Mouse (Mus musculus) neural tube, embryonic 14.5 days (tissue): ENCODE measurements around the gene Gpat3. TPM values are rescaled to one million over a fixed set of nuclear protein-coding genes. Genes with fewer than 3 reads are reported as not detected.

Experiments used
- ATAC-seq: fragments of 200-750 bp; cut with Nextera tagmentation; 2 replicates; pipeline ENCODE4 v1.8.0; 2017; ENCODE audit warnings: low read depth, mild to moderate bottlenecking, moderate TSS enrichment, moderate library complexity
- H3K27ac ChIP-seq: fragments of 300-500 bp; sonication (generic); 2 replicates; pipeline ENCODE4 v1.5.1; 2014; ENCODE audit warnings: low read depth, mild to moderate bottlenecking, control low read depth, low read length, moderate library complexity, mixed read lengths
- H3K27me3 ChIP-seq: fragments of 300-500 bp; sonication (generic); 2 replicates; pipeline ENCODE4 v1.6.1; 2014; ENCODE audit warnings: low read length; ENCODE audit not compliant: control insufficient read depth, insufficient read depth
- H3K36me3 ChIP-seq: fragments of 300-500 bp; sonication (generic); 2 replicates; pipeline ENCODE4 v1.6.1; 2014; ENCODE audit warnings: low read length, mixed read lengths; ENCODE audit not compliant: control insufficient read depth, insufficient read depth
- H3K4me1 ChIP-seq: fragments of 300-500 bp; sonication (generic); 2 replicates; pipeline ENCODE4 v1.6.1; 2014; ENCODE audit warnings: low read length; ENCODE audit not compliant: control insufficient read depth, insufficient read depth
- H3K4me2 ChIP-seq: fragments of 300-500 bp; sonication (generic); 2 replicates; pipeline ENCODE4 v1.6.1; 2014; ENCODE audit warnings: mild to moderate bottlenecking, low read depth, low read length, control low read depth
- H3K4me3 ChIP-seq: fragments of 300-500 bp; sonication (generic); 2 replicates; pipeline ENCODE4 v1.5.1; 2014; ENCODE audit warnings: low read depth, low read length, control low read depth, mixed read lengths
- H3K9ac ChIP-seq: fragments of 300-500 bp; sonication (generic); replicated peaks from 2 replicates; pipeline ENCODE4 v1.6.1; 2014; ENCODE audit warnings: low read depth, mild to moderate bottlenecking, control low read depth, low read length, mixed read lengths
- H3K9me3 ChIP-seq: fragments of 300-500 bp; sonication (generic); 2 replicates; pipeline ENCODE4 v1.6.1; 2016; ENCODE audit warnings: low read length; ENCODE audit not compliant: control insufficient read depth
- WGBS: fragments of 180-500 bp; shearing (Covaris S2); extraction: QIAGEN DNeasy Blood & Tissue Kit; methylation state at CpG from one replicate; pipeline ENCODE4 v1.1.7; 2014; 5-methylcytosine and 5-hydroxymethylcytosine counted together
- polyA plus RNA-seq: library from polyadenylated mRNA; unstranded; fragments of >200 nt; fragmentation: Nextera tagmentation; extraction: Ambion mirVana; gene quantifications from 2 replicates; pipeline ENCODE4 v1.2.1, GENCODE M21; 2014

The Gpat3 gene
- polyA plus RNA-seq, 1 experiment from 2014 or later, result 1.9 TPM

- Histone ChIP-seq H3K9me3 (no peaks in the 10 kb centered on the region), H3K4me2 (no peak overlapping the region), H3K36me3 (no peaks in the 10 kb centered on the region), H3K27ac (no peak overlapping the region), H3K9ac (no peak overlapping the region), H3K27me3 (no peaks in the 10 kb centered on the region), H3K4me1 (no peaks in the 10 kb centered on the region), H3K4me3 (no peak overlapping the region)
- 86% methylated on average over 5 of the region's 5 CpGs for WGBS
- ATAC-seq, result no peak
Observed at GRCm38 (mm10) chr5:100901046-100901445, 55.5 kb downstream of the Gpat3 start.

- H3K27me3 ChIP-seq, result no peaks in the 10 kb centered on the region
- ATAC-seq, result no peak
- no peak overlapping the region for H3K4me3 ChIP-seq
- H3K9ac ChIP-seq, result no peak overlapping the region
- no peaks in the 10 kb centered on the region for H3K36me3 ChIP-seq
- H3K9me3 ChIP-seq, result no peaks in the 10 kb centered on the region
- no peaks in the 10 kb centered on the region for H3K4me1 ChIP-seq
- no peak overlapping the region for H3K4me2 ChIP-seq
- H3K27ac ChIP-seq, result no peak overlapping the region
- WGBS, result 94% methylated on average over 7 of the region's 7 CpGs
Observed at GRCm38 (mm10) chr5:100908478-100908877, 63.0 kb downstream of the Gpat3 start.

- Histone ChIP-seq H3K9ac (no peak overlapping the region), H3K4me3 (no peak overlapping the region), H3K27ac (no peak overlapping the region), H3K4me2 (no peak overlapping the region), H3K27me3 (no peaks in the 10 kb centered on the region), H3K36me3 (no peaks in the 10 kb centered on the region), H3K9me3 (no peaks in the 10 kb centered on the region), H3K4me1 (no peaks in the 10 kb centered on the region)
- WGBS, result 89% methylated on average over 10 of the region's 10 CpGs
- no peak for ATAC-seq
Observed at GRCm38 (mm10) chr5:100908901-100909300, 63.4 kb downstream of the Gpat3 start.

GRCm38 (mm10) chr5:100909691-100910090 is 64.2 kb downstream of the Gpat3 start:
- no peak overlapping the region for H3K4me2 ChIP-seq
- no peak for ATAC-seq
- WGBS, result 89% methylated on average over 11 of the region's 11 CpGs

GRCm38 (mm10) chr5:100911502-100912097 is 66.1 kb downstream of the Gpat3 start:
- Histone ChIP-seq H3K27ac (no peak overlapping the region), H3K27me3 (no peaks in the 10 kb centered on the region), H3K4me2 (no peak overlapping the region), H3K9me3 (no peaks in the 10 kb centered on the region), H3K4me1 (no peaks in the 10 kb centered on the region), H3K36me3 (no peaks in the 10 kb centered on the region), H3K4me3 (no peak overlapping the region), H3K9ac (no peak overlapping the region)
- no peak for ATAC-seq
- 74% methylated on average over 19 of the region's 19 CpGs for WGBS

More at GRCm38 (mm10) chr5:100909691-100910090, 64.2 kb downstream of the Gpat3 start:
- no peaks in the 10 kb centered on the region for H3K9me3 ChIP-seq
- H3K4me3 ChIP-seq, result no peak overlapping the region
- H3K36me3 ChIP-seq, result no peaks in the 10 kb centered on the region
- no peak overlapping the region for H3K9ac ChIP-seq
- H3K4me1 ChIP-seq, result no peaks in the 10 kb centered on the region
- no peaks in the 10 kb centered on the region for H3K27me3 ChIP-seq
- no peak overlapping the region for H3K27ac ChIP-seq

- H3K9ac ChIP-seq, result no peak overlapping the region
- no peak overlapping the region for H3K27ac ChIP-seq
- ATAC-seq, result no peak
- no peaks in the 10 kb centered on the region for H3K36me3 ChIP-seq
- H3K27me3 ChIP-seq, result no peaks in the 10 kb centered on the region
- 76% methylated on average over 7 of the region's 7 CpGs for WGBS
- no peaks in the 10 kb centered on the region for H3K4me1 ChIP-seq
- H3K4me3 ChIP-seq, result no peak overlapping the region
- no peaks in the 10 kb centered on the region for H3K9me3 ChIP-seq
- H3K4me2 ChIP-seq, result no peak overlapping the region
Observed at GRCm38 (mm10) chr5:100912366-100912765, 66.9 kb downstream of the Gpat3 start.

GRCm38 (mm10) chr5:100913274-100913673 is 67.8 kb downstream of the Gpat3 start:
- 75% methylated on average over 9 of the region's 9 CpGs for WGBS
- Histone ChIP-seq H3K9me3 (no peaks in the 10 kb centered on the region), H3K4me3 (no peak overlapping the region), H3K4me2 (no peak overlapping the region), H3K27ac (no peak overlapping the region), H3K27me3 (no peaks in the 10 kb centered on the region), H3K4me1 (no peaks in the 10 kb centered on the region), H3K36me3 (no peaks in the 10 kb centered on the region), H3K9ac (no peak overlapping the region)
- no peak for ATAC-seq

GRCm38 (mm10) chr5:100914989-100915388 is 69.5 kb downstream of the Gpat3 start:
- Histone ChIP-seq H3K36me3 (no peaks in the 10 kb centered on the region), H3K4me3 (no peak overlapping the region), H3K4me2 (no peak overlapping the region), H3K9ac (no peak overlapping the region), H3K4me1 (no peaks in the 10 kb centered on the region), H3K27ac (no peak overlapping the region), H3K9me3 (no peaks in the 10 kb centered on the region), H3K27me3 (no peaks in the 10 kb centered on the region)
- ATAC-seq, result no peak; the same call in 1 of the 2 replicates
- 20% methylated on average over 7 of the region's 7 CpGs for WGBS

GRCm38 (mm10) chr5:100915411-100915810 is 69.9 kb downstream of the Gpat3 start:
- ATAC-seq, result no peak
- WGBS, result 58% methylated on average over 5 of the region's 5 CpGs
- Histone ChIP-seq H3K27me3 (no peaks in the 10 kb centered on the region), H3K4me3 (no peak overlapping the region), H3K4me1 (no peaks in the 10 kb centered on the region), H3K27ac (no peak overlapping the region), H3K9ac (no peak overlapping the region), H3K9me3 (no peaks in the 10 kb centered on the region), H3K4me2 (no peak overlapping the region), H3K36me3 (no peaks in the 10 kb centered on the region)
